Mouse (Mus musculus) adrenal gland, postnatal 36 days (tissue): ENCODE data around the gene Rpl39l. TPM values are rescaled to one million over a fixed set of nuclear protein-coding genes. Genes with fewer than 3 reads are reported as not detected.
"Not testable (repeated sequence)": the region's sequence is repeated elsewhere in the genome, so short reads cannot be mapped to it uniquely, and the experiment has no call there.

Experiments
- DNase-seq, 2 experiments: peaks; one replicate each; pipeline ENCODE4 v3.0.0; 2021; ENCODE audit warnings: mixed read lengths in 1 of 2
- long read RNA-seq, 2 experiments: library from polyadenylated mRNA; stranded (forward); transcript quantifications; one replicate each; pipeline ENCODE4 v2.0.0; 2021; ENCODE audit warnings: borderline sequencing depth in 2 of 2
- total RNA-seq, 2 experiments: library from RNA; stranded (reverse); gene quantifications; 2 replicates each; pipeline ENCODE4 v1.2.3; 2021

Gene Rpl39l
- total RNA-seq, result not detected
- long read RNA-seq, experiment 1, result 0 reads
- long read RNA-seq, experiment 2, result 0 reads

DNA sequence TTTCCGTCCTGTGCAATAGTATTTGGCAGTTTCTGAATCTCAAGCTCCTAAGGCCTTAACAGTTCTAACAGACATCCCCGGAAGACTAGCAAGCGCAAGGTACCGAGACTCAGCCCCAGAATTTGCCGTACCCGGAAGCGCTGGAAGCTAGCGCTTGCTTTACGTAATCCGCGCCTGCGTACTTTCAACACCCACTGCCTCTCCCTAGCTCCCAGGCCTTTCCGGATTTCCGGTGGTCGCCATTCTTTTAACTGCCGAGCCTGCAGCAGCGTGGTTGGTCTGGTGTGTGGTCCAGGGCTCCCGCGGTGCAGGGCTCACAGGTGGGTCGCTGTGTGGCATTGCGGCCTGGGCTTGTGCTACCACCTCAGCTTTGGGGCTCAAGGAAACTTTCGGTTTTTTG, at the start of gene Rpl39l:
Gene Rpl39l (plus strand): TSS at position 222 of the 400 bp plus-strand sequence.
- DNase-seq, result no peak

DNA sequence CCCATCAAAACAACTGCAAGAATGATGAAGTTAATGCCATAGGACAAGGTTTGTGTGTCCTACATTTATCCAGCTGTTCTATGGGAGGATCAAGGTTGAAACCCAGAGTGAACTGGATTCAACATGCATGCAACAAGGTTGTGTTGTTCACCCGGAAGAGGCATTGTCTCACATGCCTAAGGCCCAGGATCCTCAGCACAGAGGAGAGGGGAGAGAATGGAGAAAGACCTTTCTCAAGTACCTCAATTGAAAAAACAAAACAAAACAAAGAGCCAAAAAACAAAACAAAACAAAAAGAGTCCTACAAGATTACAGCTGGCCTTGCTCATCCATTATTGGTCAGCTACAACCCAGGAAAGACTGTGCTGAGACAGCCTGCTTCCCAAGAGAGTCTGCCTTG, 42.4 kb upstream of the Rpl39l start:
- no peak for DNase-seq

DNA sequence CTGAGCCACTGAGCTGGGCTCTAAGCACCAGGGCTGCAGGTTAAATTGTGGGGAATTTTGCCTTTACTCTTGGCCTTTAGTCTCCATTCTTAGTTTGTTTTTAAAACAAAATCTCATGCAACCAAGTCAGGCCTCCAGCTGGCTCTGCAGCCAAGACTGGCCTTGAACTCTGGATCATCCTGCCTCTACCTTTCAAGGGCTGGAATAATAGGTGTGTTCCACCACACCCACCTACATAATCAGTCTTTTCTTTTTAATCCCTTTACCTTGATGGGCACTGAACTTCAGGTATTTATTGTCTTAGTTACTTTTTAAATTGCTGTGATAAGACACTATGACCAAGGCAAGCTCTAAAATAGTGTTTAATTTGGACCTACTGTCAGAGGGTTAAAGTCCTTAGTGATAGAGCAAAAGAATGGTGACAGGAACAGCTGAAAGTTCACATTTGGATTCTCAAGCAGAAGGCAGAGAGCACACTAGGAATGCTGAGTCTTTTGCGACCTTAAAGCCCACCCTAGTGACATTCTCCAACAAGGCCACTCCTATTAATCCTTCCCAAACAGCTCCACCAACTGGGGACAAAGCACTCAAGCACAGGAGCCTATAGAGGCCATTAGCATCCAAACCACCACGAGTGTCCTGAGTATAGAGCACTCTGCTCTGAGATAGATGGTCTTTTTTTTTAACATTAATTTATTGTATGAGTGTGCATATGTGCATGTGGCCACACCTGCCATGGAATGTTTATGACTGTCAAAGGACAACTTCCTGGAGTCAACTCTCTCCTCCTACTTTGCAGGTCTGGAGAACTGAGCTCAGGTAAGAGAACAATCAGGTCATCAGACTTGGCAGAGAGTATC, 40.7 kb upstream of the Rpl39l start:
- no peak for DNase-seq

DNA sequence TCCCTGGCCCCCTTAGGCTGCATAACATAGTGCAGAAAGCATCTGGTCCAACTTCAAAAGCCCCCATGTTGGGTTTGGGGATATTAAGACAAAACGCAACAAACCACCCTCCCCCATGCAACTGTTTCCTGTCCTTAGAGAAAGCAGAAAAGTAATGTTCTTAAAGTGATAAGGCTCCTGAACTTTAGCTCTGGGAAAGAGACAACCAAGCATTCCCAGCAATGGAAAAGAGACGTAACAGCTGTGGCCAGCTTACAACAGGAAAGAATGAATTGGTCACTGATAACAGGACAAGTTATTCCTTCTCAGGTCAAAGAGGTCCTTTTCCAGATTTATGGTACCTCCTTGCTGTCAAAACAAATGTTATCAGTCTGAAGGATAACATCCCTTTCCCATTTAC, 26.9 kb upstream of the Rpl39l start:
- DNase-seq, result no peak

DNA sequence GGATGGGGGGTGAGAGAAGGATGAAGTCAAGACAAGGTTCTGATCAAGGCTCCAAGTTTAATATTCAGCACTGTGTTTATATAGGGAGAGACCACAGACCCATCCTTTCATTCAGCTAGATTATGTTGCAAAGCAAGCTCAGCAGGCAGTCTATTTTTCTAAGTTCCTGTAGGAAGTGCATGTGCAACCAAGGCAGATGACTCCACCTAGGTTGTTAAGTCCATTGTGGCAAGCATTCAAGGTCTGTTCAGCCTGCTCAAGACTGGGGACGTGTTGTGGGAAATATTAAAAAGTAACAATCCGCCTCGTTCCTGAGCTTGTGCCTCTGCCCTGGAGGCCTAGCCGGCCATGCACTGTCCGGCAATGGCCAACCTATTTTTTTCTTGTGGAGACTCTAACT, 22.6 kb upstream of the Rpl39l start:
- DNase-seq, result no peak

DNA sequence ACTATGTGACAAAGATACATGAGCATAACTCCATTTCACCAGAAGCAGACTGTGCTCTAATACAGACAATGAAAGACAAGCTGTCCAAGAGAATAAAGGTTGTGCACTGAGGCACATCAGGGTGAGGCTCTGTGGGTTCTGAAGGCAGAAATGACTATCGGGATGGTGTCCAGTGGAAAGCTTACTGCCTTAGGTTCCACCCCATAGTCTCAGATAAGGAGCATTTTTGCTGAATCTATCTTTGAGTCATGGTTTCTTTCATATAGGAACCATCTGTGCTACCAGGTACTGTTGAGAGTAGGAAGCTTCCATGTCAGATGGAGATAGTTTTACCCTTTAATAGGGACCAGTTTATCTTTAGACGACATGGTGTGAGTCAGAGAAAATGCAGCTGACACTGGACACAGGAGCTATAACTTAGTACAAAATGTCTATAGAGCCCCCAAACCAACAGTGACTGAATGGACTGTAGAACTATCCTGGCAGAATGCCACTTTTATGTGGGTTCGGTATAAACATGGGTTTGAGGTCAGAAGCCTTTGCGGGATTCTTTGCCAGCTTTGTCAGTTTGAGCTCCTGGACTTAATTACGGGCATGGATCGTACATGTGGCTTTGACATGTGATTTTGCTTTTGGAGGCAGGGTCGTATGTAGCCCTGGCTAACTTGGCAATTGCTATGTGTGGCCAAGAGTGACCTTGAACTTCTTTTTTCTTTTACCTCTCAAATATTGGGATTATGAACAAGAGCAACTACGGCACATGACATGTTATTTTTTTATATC, 712 bp upstream of the Rpl39l start:
- no peak for DNase-seq

DNA sequence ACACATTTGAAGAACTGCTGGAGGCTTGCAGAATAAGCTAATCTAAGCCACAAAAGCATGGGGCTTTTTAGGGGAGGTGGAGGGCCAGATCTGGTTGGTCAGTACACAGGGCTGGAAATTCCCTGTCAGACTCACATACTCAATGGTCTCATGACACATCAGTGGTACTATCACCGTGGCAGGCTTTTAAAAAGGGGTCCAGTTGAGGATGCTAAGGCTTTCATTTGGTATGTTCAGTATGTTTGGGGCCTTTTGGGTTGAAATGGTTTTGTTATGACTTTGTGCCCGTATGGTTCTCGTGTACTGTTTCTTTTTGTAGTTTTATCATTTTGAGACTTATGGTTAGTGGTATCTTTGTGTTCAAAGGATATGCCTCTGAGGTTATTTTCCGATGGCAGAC, 1.2 kb downstream of the Rpl39l start:
- no peak for DNase-seq

DNA sequence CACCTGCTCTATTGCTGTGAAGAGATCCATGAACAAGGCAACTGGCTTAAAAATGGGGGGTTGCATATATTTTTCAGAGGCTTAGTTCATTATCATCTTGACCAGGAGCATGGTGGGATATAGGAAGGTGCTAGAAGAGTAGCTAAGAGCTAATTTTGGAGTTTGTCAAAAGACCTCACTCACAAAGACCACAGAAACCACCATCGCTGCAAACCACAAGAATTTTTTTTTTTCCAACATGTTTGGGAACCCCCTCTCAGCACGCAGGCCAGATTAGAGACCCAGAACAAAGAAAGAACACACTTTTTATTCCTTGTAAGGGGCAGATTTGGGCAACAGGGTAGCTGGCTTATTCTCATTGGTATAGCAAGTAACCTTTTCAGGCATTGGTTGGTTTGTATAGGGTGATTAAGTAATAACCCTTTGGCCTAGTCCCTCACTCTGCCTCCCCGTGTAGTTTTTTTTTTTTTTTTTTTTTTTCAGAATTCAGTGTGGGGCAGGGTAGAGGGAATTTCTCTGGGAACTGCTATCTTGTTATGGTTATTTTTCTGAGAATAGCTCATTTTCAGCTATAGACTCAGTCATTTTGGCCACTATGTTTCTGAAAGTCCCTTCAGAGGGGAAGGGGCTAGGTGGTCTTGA, 2.3 kb downstream of the Rpl39l start:
- no peak for DNase-seq

DNA sequence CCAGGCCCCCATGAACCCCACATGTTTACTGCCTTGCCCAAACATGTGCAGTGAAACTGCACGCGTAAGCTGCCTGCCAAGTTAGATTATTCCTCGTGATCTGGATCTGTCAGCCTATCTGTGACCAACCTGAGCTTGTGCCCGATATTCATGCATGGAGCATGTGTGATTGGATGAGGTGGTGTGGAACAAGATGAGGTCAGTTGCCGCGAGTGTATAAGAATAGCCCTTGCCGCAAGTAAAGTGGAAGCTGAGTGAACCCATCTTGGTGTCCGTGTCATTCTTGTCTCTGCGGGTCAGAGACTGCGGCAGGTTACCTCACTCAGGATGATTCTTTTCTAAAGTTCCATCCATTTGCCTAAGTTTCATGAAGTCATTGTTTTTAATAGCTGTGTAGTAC, 17.4 kb downstream of the Rpl39l start:
- not testable (repeated sequence) for DNase-seq

DNA sequence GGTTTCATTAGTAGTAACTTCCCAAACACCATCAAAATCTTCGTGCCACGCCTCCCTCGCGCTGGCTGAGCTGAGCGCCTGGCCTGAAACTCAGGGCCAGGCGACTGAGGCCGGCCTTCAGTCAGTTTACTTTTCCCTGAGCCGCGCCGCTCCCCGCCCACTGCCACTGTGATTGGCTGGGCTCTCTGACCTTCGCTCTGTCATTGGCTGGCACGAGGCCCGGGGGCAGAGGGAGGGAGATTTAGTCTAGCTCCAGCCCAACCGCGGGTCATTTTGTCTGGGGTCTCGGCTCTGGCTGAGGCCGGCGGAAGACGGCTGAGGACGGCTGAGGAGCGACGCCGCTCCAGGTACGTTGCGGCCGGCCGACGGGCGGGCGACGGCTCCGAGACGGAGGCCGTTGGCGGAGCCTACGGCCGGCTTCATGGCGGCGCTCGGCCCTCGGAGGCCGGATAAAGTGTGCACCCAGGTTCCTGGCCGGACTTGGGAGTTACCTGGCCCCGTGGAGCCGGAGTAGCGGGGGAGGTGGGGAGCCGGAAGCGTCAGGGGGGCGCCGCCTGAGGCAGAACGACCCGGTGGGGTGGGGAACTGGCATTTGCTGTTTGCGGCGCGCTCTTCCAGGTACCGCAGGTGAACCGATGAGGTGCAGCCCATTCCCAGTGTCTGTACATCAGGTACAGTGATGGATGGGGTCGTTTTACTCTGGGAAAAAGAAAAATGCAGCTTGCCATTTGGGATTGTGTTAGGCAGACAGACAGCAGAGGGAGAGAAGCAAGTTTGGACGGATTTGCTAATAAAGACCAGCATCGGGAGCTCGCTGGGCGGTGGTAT, 22.9 kb downstream of the Rpl39l start, which contains the start of gene Atf7ip2:
Gene Atf7ip2 (plus strand): TSS at position 34 of the 828 bp plus-strand sequence.
- DNase-seq, result peak; percentile 95

DNA sequence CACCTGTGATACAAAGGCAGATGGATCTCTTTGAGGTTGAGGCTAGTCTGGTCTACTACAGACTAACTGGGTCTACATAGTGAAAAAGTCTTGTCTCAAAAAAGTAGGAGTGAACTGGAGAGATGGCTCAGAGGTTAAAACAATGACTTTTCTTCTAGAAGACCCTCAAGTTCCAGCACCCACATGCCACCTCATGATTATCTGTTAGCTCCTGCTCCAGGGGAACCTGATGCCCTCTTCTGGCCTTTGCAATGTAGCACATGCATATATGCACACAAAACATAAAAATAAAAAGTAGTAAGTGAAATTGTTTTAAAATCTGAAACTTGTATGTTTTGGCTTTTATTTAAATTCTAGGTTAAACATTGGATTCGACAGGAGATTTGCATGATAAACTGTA, 38.8 kb downstream of the Rpl39l start:
- DNase-seq, result no peak

DNA sequence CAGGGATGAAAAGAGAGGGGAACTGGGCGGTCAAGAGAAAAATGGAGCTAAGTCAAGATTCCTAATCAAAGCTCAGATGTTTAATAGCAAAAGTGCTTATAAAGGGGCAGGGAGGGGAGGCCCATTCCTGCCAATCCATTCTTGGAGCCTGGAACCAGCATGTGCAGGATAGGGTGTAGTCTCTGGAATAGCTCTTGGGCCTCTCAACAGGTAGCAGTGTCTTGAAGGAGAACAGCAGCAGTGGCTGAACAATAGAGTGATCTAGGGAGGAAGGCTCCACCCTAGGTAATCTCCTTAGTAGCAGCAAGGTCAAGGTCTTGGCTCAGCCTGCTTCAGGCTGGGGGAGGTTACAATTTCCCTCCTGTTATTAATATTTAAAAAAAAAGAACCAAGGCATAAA, 46.3 kb downstream of the Rpl39l start:
- DNase-seq, result not testable (repeated sequence)

DNA sequence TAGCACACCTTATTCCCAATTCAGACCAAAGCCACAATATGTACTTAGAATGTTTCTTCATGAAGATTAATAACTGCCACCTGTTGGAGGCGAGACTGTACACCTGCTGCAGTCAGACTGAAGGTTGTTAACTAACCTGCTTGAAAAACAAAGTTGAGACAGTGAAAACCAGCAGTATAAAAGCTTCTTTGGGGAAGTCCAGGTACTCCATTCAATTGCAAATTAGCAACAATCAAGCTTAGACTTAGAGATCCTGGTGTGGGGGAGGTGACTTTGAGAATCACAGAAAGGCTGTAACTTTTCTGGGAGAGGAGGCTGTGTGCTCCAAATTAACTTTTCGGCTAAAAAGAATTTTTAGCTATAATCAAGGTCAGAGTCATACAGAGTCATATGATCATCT, 47.0 kb downstream of the Rpl39l start:
- not testable (repeated sequence) for DNase-seq

Other genes starting within 250 kb of the Rpl39l start
- 1 to 10 TPM in 1 of 2 experiments, under 1 TPM in 1; 0.70 to 1.9 TPM for gene Grin2a, start 174.7 kb upstream of the Rpl39l start, total RNA-seq
- gene Atf7ip2, start 22.5 kb downstream of the Rpl39l start, total RNA-seq, result 1 to 10 TPM in 1 of 2 experiments, under 1 TPM in 1; 0.63 to 1.1 TPM
- gene Emp2, start 143.7 kb downstream of the Rpl39l start, total RNA-seq, result 1 to 10 TPM; 6.0 to 7.0 TPM
- gene Tekt5, start 225.3 kb downstream of the Rpl39l start, total RNA-seq, result not detected
- 10 to 100 TPM; 27.3 to 29.6 TPM for gene Nubp1, start 241.7 kb downstream of the Rpl39l start, total RNA-seq